Mouse (Mus musculus) brain, embryonic 14.5 days (tissue): ENCODE results near the gene Thsd7b. TPM values are rescaled to one million over a fixed set of nuclear protein-coding genes. Genes with fewer than 3 reads are reported as not detected.
A peak's percentile ranks its signal among the peaks of the same experiment; 100 is the strongest.

ENCODE experiments used
- DNase-seq: peaks from one replicate; pipeline ENCODE4 v3.0.0-alpha.2; 2011; ENCODE audit warnings: low read depth
- CTCF ChIP-seq: fragments of 200-500 bp; IDR thresholded peaks from 2 replicates; pipeline ENCODE4 v1.5.1; 2012; ENCODE audit warnings: inconsistent platforms, mild to moderate bottlenecking, moderate library complexity, borderline replicate concordance; ENCODE audit not compliant: insufficient read depth, insufficient read length; ENCODE audit errors: extremely low read depth
- POLR2A ChIP-seq: fragments of 200-500 bp; IDR thresholded peaks from 2 replicates; pipeline ENCODE4 v1.6.1; 2012; ENCODE audit warnings: mild to moderate bottlenecking, inconsistent platforms, borderline replicate concordance; ENCODE audit not compliant: poor library complexity, insufficient read depth, insufficient read length, severe bottlenecking; ENCODE audit errors: extremely low read depth
- polyA plus RNA-seq: library from polyadenylated mRNA; depleted of rRNA; stranded (reverse); fragments of >200 nt; gene quantifications from 2 replicates; pipeline ENCODE4 v1.2.3, GENCODE M21; 2012; rRNA removed

The Thsd7b gene
- polyA plus RNA-seq = 4.4 and 7.8 TPM in 2 replicates

GRCm38 (mm10) chr1:129272982-129273937 is at the start of gene Thsd7b:
Gene Thsd7b, plus strand, starts transcription at chr1:129273302.
- no peak for TF ChIP-seq POLR2A
- TF ChIP-seq CTCF = no peak
- peak; percentile 79 for DNase-seq

GRCm38 (mm10) chr1:129244292-129244691 is 28.8 kb upstream of the Thsd7b start:
- DNase-seq = peak; percentile 49

GRCm38 (mm10) chr1:129250704-129251443 is 22.2 kb upstream of the Thsd7b start:
- TF ChIP-seq POLR2A (no peak), CTCF (no peak)
- DNase-seq = no peak

More at GRCm38 (mm10) chr1:129244292-129244691, 28.8 kb upstream of the Thsd7b start:
- TF ChIP-seq POLR2A (no peak), CTCF (peak; percentile 60; the same call in 1 of the 2 replicates)

- TF ChIP-seq POLR2A (no peak), CTCF (no peak)
- DNase-seq = no peak
Measured at GRCm38 (mm10) chr1:129266684-129267083, 6.4 kb upstream of the Thsd7b start.

GRCm38 (mm10) chr1:129304173-129304572 is 31.1 kb downstream of the Thsd7b start:
- TF ChIP-seq POLR2A = no peak
- TF ChIP-seq CTCF = no peak
- DNase-seq = peak; percentile 18

- no peak for TF ChIP-seq CTCF
- no peak for TF ChIP-seq POLR2A
- DNase-seq = peak; percentile 82
Measured at GRCm38 (mm10) chr1:129324388-129324787, 51.3 kb downstream of the Thsd7b start.

GRCm38 (mm10) chr1:129324798-129325197 is 51.7 kb downstream of the Thsd7b start:
- DNase-seq = peak; percentile 63
- TF ChIP-seq POLR2A (no peak), CTCF (no peak)

- DNase-seq = peak; percentile 54
- TF ChIP-seq POLR2A (no peak), CTCF (no peak)
Measured at GRCm38 (mm10) chr1:129356631-129357030, 83.5 kb downstream of the Thsd7b start.

GRCm38 (mm10) chr1:129357378-129357777 is 84.3 kb downstream of the Thsd7b start:
- TF ChIP-seq CTCF (no peak), POLR2A (no peak)
- peak; percentile 88 for DNase-seq

GRCm38 (mm10) chr1:129363368-129363767 is 90.3 kb downstream of the Thsd7b start:
- TF ChIP-seq POLR2A (no peak), CTCF (no peak)
- no peak for DNase-seq

- peak; percentile 33 for DNase-seq
- no peak for TF ChIP-seq CTCF
- TF ChIP-seq POLR2A = no peak
Measured at GRCm38 (mm10) chr1:129364828-129365227, 91.7 kb downstream of the Thsd7b start.

GRCm38 (mm10) chr1:129365590-129365989 is 92.5 kb downstream of the Thsd7b start:
- TF ChIP-seq CTCF (no peak), POLR2A (no peak)
- DNase-seq = peak; percentile 43

- TF ChIP-seq POLR2A = no peak
- TF ChIP-seq CTCF = no peak
- no peak for DNase-seq
Measured at GRCm38 (mm10) chr1:129386479-129386878, 113.4 kb downstream of the Thsd7b start.

- TF ChIP-seq POLR2A = no peak
- no peak for TF ChIP-seq CTCF
Measured at GRCm38 (mm10) chr1:129411584-129411983, 138.5 kb downstream of the Thsd7b start.

GRCm38 (mm10) chr1:129421581-129421980 is 148.5 kb downstream of the Thsd7b start:
- TF ChIP-seq CTCF = no peak
- TF ChIP-seq POLR2A = no peak
- DNase-seq = no peak

More at GRCm38 (mm10) chr1:129411584-129411983, 138.5 kb downstream of the Thsd7b start:
- no peak for DNase-seq
